Mouse (Mus musculus) E14TG2a.4 (cell line): Measurements from ENCODE around the gene Olfr552.

Experiments used
- CTCF ChIP-seq: conservative IDR thresholded peaks from 2 replicates; pipeline ENCODE4 v1.5.1; 2014; ENCODE audit warnings: low read length
- POU5F1 ChIP-seq: IDR thresholded peaks from 2 replicates; pipeline ENCODE4 v1.6.1; 2014; ENCODE audit warnings: low read length, borderline replicate concordance

DNA sequence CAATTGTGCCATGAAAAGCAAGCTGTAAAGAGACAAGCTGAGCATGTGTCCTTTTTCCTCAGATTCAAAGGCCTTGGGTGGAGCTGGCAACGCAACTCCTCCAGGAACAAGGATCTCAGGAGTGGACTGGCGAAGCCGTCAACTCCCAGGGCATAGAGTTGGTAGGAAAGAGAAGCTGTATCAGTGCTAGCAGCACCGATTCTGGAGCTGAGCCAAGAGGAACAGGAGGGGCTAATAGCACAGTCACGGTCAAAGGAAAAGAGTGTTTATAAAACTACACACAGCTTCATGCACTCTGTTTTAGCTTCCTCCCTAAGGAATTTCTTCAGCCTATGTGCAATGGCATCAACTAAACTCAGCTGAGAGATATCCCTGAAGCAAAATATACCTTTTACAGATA lies 22.0 kb downstream of the Olfr552 start:
- TF ChIP-seq CTCF: no peak
- TF ChIP-seq POU5F1: no peak
